Mouse (Mus musculus): Measurements from ENCODE around the gene Ap5s1.
"Not testable (repeated sequence)": the region's sequence is repeated elsewhere in the genome, so short reads cannot be mapped to it uniquely, and the experiment has no call there.

The Ap5s1 gene

GRCm38 (mm10) chr2:131221853-131222515 lies 15.1 kb downstream of the Ap5s1 start:
- DNase-seq (ENCODE audit: low spot score): no peak

GRCm38 (mm10) chr2:131222562-131222961 lies 15.7 kb downstream of the Ap5s1 start:
- no peak for DNase-seq (ENCODE audit: low spot score)

GRCm38 (mm10) chr2:131223569-131223968 lies 16.7 kb downstream of the Ap5s1 start:
- no peak for DNase-seq (ENCODE audit: low spot score)

GRCm38 (mm10) chr2:131225178-131225577 lies 18.3 kb downstream of the Ap5s1 start:
- no peak for DNase-seq (ENCODE audit: low spot score)

- not testable (repeated sequence) for DNase-seq (ENCODE audit: low spot score)
Measured at GRCm38 (mm10) chr2:131226669-131227068, 19.8 kb downstream of the Ap5s1 start.

- DNase-seq (ENCODE audit: low spot score): no peak
Measured at GRCm38 (mm10) chr2:131227243-131227642, 20.4 kb downstream of the Ap5s1 start.

- DNase-seq (ENCODE audit: low spot score): peak; percentile 45
Measured at GRCm38 (mm10) chr2:131232558-131232957, 25.7 kb downstream of the Ap5s1 start.

GRCm38 (mm10) chr2:131233307-131234126 lies 26.6 kb downstream of the Ap5s1 start, which contains the start of gene Mavs:
Gene Mavs (plus strand): TSS chr2:131234063.
- DNase-seq (ENCODE audit: low spot score): peak; percentile 95

- DNase-seq (ENCODE audit: low spot score): peak; percentile 31
Measured at GRCm38 (mm10) chr2:131234127-131234650, 27.3 kb downstream of the Ap5s1 start.

GRCm38 (mm10) chr2:131234970-131235635 lies 28.2 kb downstream of the Ap5s1 start:
- peak; percentile 30 for DNase-seq (ENCODE audit: low spot score)

GRCm38 (mm10) chr2:131242180-131242579 lies 35.3 kb downstream of the Ap5s1 start:
- no peak for DNase-seq (ENCODE audit: low spot score)

GRCm38 (mm10) chr2:131242929-131243328 lies 36.1 kb downstream of the Ap5s1 start:
- no peak for DNase-seq (ENCODE audit: low spot score)

- DNase-seq (ENCODE audit: low spot score): peak; percentile 74
Measured at GRCm38 (mm10) chr2:131253681-131254328, 46.9 kb downstream of the Ap5s1 start.

GRCm38 (mm10) chr2:131254329-131254713 lies 47.4 kb downstream of the Ap5s1 start:
- no peak for DNase-seq (ENCODE audit: low spot score)

GRCm38 (mm10) chr2:131255738-131256137 lies 48.9 kb downstream of the Ap5s1 start:
- no peak for DNase-seq (ENCODE audit: low spot score)

- no peak for DNase-seq (ENCODE audit: low spot score)
Measured at GRCm38 (mm10) chr2:131258693-131259092, 51.8 kb downstream of the Ap5s1 start.

- peak; percentile 23 for DNase-seq (ENCODE audit: low spot score)
Measured at GRCm38 (mm10) chr2:131260544-131261307, 53.8 kb downstream of the Ap5s1 start.

- peak; percentile 78 for DNase-seq (ENCODE audit: low spot score)
Measured at GRCm38 (mm10) chr2:131261481-131262212, 54.8 kb downstream of the Ap5s1 start.

- DNase-seq (ENCODE audit: low spot score): peak; percentile 97
Measured at GRCm38 (mm10) chr2:131262213-131262672, 55.4 kb downstream of the Ap5s1 start, which contains the start of gene Pank2. Gene Pank2 (plus strand): TSS chr2:131262495.

Measured in MN1 (cell line).